Mouse (Mus musculus): ENCODE results near the gene Igdcc3.

DNA sequence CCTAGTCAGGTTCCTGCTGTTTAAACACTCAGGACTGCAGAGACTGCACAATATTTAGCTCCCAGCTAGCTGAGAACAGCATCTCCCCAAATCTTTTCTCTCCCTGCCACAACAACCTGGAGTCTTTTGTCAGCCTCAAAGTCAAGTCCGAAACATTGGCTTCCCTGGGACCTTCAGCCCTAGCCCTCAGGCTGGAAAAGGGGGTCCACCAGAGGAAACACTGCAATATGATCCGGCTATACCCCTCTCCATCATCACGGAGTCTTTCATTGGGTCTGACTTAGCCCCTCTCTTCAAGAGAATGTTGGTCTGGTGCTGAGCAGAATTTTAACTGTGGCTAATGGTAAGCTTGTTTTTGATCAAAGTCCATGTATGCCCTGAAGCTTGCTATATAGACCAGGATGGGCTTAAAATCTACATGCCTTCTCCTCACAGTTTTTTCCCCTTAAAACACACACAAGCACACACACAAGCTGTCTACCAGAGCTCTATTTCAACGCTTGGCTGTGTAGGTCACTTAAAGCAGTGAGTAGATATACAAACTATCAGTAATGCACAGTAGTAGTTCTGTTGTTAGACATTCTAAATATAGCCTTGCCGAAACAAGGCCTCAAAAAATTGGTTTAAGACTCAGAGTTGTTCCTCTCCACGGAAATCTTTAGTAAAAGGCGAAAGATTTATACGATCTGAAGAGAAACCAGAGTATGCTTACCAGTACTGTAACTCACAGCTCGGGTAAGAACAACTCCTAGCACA, 55.2 kb downstream of the Igdcc3 start:
- no peak for TF ChIP-seq CTCF (IDR thresholded peaks at IDR 0.05; ENCODE audit: low read depth, low read length)
- peak; percentile 98 for TF ChIP-seq POLR2AphosphoS5 (IDR thresholded peaks at IDR 0.05; ENCODE audit: insufficient replicate concordance, low read depth, low read length)
- TF ChIP-seq GATA1 (IDR thresholded peaks at IDR 0.05; ENCODE audit: borderline replicate concordance, low read length), result no peak
- no peak for TF ChIP-seq TAL1 (conservative IDR thresholded peaks at IDR 0.05; ENCODE audit: low read depth, low read length)
- TF ChIP-seq GATA2 (IDR thresholded peaks at IDR 0.05; ENCODE audit: borderline replicate concordance, low read depth, low read length), result no peak
